Mouse (Mus musculus): ENCODE data around the gene Pitpnm1. TPM values are rescaled to one million over a fixed set of nuclear protein-coding genes. Genes with fewer than 3 reads are reported as not detected.
"Not testable (repeated sequence)": the region's sequence is repeated elsewhere in the genome, so short reads cannot be mapped to it uniquely, and the experiment has no call there.

The Pitpnm1 gene
- polyA plus RNA-seq, 1 experiment from 2014 or later: 87.3 TPM

DNA sequence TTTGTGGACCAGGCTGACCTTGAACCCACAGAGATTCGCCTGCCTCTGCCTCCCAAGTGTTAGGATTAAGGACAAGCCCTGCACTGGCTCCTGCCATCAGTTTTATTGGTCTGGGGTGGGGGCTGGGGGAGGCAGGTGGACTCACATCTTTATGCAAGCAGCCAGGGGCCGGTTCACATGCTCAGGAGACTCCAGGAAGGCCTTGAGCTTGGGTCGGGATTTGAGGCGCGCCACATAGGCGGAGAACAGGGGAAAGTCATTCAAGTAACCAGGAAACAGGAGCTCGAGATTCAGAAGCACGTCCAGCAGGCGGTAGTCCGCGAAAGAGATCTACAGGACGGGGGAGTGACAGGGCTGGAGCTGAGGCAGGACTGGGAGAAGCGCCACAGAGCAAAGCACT, 42.4 kb upstream of the Pitpnm1 start:
- Histone ChIP-seq H3K27ac (ENCODE audit: low read depth, low read length) (no peak overlapping the region), H3K9ac (ENCODE audit: low read depth, low read length) (no peak overlapping the region), H3K4me2 (ENCODE audit: low read length) (no peak overlapping the region), H3K27me3 (replicated peaks; ENCODE audit: control insufficient read depth, insufficient read depth, low read length) (no peaks in the 10 kb centered on the region), H3K36me3 (ENCODE audit: control insufficient read depth, insufficient read depth, low read length) (no peaks in the 10 kb centered on the region), H3K4me1 (ENCODE audit: control insufficient read depth, insufficient read depth, low read depth, low read length) (no peaks in the 10 kb centered on the region), H3K4me3 (ENCODE audit: low read length) (no peak overlapping the region), H3K9me3 (ENCODE audit: control insufficient read depth, low read length) (no peaks in the 10 kb centered on the region)
- 81% methylated on average over 13 of the region's 13 CpGs for WGBS
- no peak for ATAC-seq

DNA sequence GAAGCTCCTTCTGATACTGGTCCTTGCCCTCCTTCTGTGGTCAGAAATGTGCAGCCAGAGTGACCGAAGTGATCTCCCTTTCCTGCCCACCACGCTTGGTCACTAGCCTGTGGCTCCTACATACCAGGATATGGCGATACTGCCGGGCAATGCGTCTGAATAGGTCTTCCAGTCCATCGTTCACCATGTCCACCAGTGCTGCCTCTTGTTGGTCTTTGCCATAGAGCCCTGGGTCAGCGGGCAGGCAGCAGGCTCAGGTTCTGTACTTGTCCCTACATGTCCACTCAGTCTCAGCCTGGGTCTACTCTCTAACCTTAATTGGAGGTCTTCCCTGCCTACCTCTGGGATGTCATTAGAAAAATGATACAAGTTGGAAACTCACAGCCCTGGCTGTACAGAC, 41.8 kb upstream of the Pitpnm1 start:
- H3K36me3 ChIP-seq (ENCODE audit: control insufficient read depth, insufficient read depth, low read length): no peaks in the 10 kb centered on the region
- no peaks in the 10 kb centered on the region for H3K9me3 ChIP-seq (ENCODE audit: control insufficient read depth, low read length)
- H3K9ac ChIP-seq (ENCODE audit: low read depth, low read length): no peak overlapping the region
- WGBS: 98% methylated on average over 7 of the region's 7 CpGs
- no peak overlapping the region for H3K4me2 ChIP-seq (ENCODE audit: low read length)
- H3K4me3 ChIP-seq (ENCODE audit: low read length): no peak overlapping the region
- H3K27ac ChIP-seq (ENCODE audit: low read depth, low read length): no peak overlapping the region
- no peak for ATAC-seq
- H3K27me3 ChIP-seq (replicated peaks; ENCODE audit: control insufficient read depth, insufficient read depth, low read length): no peaks in the 10 kb centered on the region
- H3K4me1 ChIP-seq (ENCODE audit: control insufficient read depth, insufficient read depth, low read depth, low read length): no peaks in the 10 kb centered on the region

- H3K9ac ChIP-seq (ENCODE audit: low read depth, low read length): no peak overlapping the region
- 91% methylated on average over 5 of the region's 5 CpGs for WGBS
- no peaks in the 10 kb centered on the region for H3K27me3 ChIP-seq (replicated peaks; ENCODE audit: control insufficient read depth, insufficient read depth, low read length)
- no peaks in the 10 kb centered on the region for H3K36me3 ChIP-seq (ENCODE audit: control insufficient read depth, insufficient read depth, low read length)
- no peak for ATAC-seq
- no peak overlapping the region for H3K4me2 ChIP-seq (ENCODE audit: low read length)
- H3K27ac ChIP-seq (ENCODE audit: low read depth, low read length): no peak overlapping the region
- H3K4me3 ChIP-seq (ENCODE audit: low read length): no peak overlapping the region
- H3K4me1 ChIP-seq (ENCODE audit: control insufficient read depth, insufficient read depth, low read depth, low read length): no peaks in the 10 kb centered on the region
- no peaks in the 10 kb centered on the region for H3K9me3 ChIP-seq (ENCODE audit: control insufficient read depth, low read length)
Observed at GRCm38 (mm10) chr19:4058581-4058980, 41.2 kb upstream of the Pitpnm1 start.

DNA sequence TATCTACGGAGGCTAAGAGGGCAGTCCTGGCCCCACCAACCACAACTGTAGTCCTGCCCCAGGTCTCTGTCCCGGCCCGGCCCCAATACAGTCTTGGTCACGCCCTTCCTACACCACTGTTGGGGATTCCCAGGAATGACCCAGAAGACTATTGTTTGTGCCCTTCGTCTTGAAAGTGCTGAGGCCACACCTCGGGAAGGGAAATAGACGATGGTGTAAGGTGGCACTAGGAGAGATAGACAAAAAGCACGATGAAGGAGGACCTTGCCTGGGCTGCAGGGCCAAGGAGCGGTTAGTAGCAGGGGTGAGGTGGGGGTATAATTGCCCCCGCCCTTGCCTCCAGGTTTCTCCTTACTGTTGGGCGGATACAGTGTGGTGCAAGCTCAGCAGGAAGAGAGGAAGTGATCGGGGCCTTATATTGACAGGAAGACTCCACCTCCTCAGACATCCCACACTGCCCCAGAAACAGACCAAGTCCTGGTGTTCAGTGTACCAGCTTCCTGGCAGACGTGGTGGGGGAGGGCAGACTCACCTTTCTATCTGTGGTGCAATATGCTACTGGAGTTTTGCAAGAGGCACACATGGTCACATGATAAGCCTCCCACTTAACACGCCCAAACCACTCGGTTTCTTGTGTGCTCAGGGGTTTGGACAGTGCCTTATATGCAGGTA, 40.6 kb upstream of the Pitpnm1 start, which contains the start of gene Gstp3:
Gene Gstp3 (minus strand): TSS at position 501 of the 672 bp plus-strand sequence.
- Histone ChIP-seq H3K27ac (ENCODE audit: low read depth, low read length) (no peak within 1 kb of the TSS), H3K36me3 (ENCODE audit: control insufficient read depth, insufficient read depth, low read length) (no peaks in the 10 kb centered on the region), H3K4me2 (ENCODE audit: low read length) (no peak within 1 kb of the TSS), H3K4me3 (ENCODE audit: low read length) (no peak within 1 kb of the TSS), H3K4me1 (ENCODE audit: control insufficient read depth, insufficient read depth, low read depth, low read length) (no peaks in the 10 kb centered on the region), H3K27me3 (replicated peaks; ENCODE audit: control insufficient read depth, insufficient read depth, low read length) (no peaks in the 10 kb centered on the region), H3K9ac (ENCODE audit: low read depth, low read length) (no peak within 1 kb of the TSS), H3K9me3 (ENCODE audit: control insufficient read depth, low read length) (no peaks in the 10 kb centered on the region)
- 81% methylated on average over 15 of the region's 15 CpGs for WGBS
- no peak for ATAC-seq

DNA sequence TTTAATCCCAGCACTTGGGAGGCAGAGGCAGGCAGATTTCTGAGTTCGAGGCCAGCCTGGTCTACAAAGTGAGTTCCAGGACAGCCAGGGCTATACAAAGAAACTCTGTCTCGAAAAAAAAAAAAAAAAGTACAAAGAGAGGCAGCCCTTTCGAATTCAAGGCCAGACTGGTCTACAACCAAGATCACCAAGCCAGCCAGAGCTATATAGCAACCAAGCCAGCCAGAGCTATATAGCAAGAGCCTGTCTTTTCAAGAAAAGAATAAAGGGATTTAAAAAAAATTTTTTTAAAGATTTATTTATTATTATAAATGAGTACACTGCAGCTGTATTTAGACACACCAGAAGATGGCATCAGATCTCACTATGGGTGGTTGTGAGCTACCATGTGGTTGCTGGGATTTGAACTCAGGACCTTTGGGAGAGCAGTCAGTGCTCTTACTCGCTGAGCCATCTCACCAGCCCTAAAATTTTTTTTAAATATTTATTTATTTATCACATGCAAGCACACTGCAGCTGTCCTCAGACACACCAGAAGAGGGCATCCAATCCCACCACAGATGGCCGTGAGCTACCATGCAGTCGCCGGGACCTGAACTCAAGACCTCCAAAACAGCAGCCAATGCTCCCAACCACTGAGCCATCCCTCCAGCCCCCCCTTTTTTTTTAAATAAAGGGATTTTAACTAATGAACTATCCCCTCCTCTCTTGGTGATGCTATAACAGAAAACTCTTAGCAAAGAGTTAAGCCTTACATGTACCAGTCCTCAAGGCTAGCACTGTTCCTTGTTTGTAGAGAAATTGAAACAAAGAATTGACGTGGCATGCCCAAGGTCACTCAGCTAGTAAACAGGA, 39.5 kb upstream of the Pitpnm1 start:
- not testable (repeated sequence) for H3K27me3 ChIP-seq (replicated peaks; ENCODE audit: control insufficient read depth, insufficient read depth, low read length); H3K36me3 ChIP-seq (ENCODE audit: control insufficient read depth, insufficient read depth, low read length); ATAC-seq; H3K4me3 ChIP-seq (ENCODE audit: low read length); H3K4me2 ChIP-seq (ENCODE audit: low read length); H3K4me1 ChIP-seq (ENCODE audit: control insufficient read depth, insufficient read depth, low read depth, low read length); H3K9me3 ChIP-seq (ENCODE audit: control insufficient read depth, low read length); H3K9ac ChIP-seq (ENCODE audit: low read depth, low read length); H3K27ac ChIP-seq (ENCODE audit: low read depth, low read length)
- WGBS: 91% methylated on average over 8 of the region's 8 CpGs

- Histone ChIP-seq H3K4me1 (ENCODE audit: control insufficient read depth, insufficient read depth, low read depth, low read length) (no peaks in the 10 kb centered on the region), H3K27ac (ENCODE audit: low read depth, low read length) (no peak overlapping the region), H3K9ac (ENCODE audit: low read depth, low read length) (no peak overlapping the region), H3K36me3 (ENCODE audit: control insufficient read depth, insufficient read depth, low read length) (no peaks in the 10 kb centered on the region), H3K27me3 (replicated peaks; ENCODE audit: control insufficient read depth, insufficient read depth, low read length) (no peaks in the 10 kb centered on the region), H3K9me3 (ENCODE audit: control insufficient read depth, low read length) (no peaks in the 10 kb centered on the region), H3K4me2 (ENCODE audit: low read length) (no peak overlapping the region), H3K4me3 (ENCODE audit: low read length) (no peak overlapping the region)
- ATAC-seq: no peak
- WGBS: 92% methylated on average over 5 of the region's 6 CpGs
Observed at GRCm38 (mm10) chr19:4060899-4061465, 38.8 kb upstream of the Pitpnm1 start.

GRCm38 (mm10) chr19:4063357-4063756, 36.4 kb upstream of the Pitpnm1 start:
- H3K9me3 ChIP-seq (ENCODE audit: control insufficient read depth, low read length); H3K4me1 ChIP-seq (ENCODE audit: control insufficient read depth, insufficient read depth, low read depth, low read length); H3K27ac ChIP-seq (ENCODE audit: low read depth, low read length); H3K9ac ChIP-seq (ENCODE audit: low read depth, low read length); H3K27me3 ChIP-seq (replicated peaks; ENCODE audit: control insufficient read depth, insufficient read depth, low read length); H3K4me3 ChIP-seq (ENCODE audit: low read length); H3K36me3 ChIP-seq (ENCODE audit: control insufficient read depth, insufficient read depth, low read length); ATAC-seq; H3K4me2 ChIP-seq (ENCODE audit: low read length): not testable (repeated sequence)
- WGBS: 94% methylated on average over 2 of the region's 4 CpGs

DNA sequence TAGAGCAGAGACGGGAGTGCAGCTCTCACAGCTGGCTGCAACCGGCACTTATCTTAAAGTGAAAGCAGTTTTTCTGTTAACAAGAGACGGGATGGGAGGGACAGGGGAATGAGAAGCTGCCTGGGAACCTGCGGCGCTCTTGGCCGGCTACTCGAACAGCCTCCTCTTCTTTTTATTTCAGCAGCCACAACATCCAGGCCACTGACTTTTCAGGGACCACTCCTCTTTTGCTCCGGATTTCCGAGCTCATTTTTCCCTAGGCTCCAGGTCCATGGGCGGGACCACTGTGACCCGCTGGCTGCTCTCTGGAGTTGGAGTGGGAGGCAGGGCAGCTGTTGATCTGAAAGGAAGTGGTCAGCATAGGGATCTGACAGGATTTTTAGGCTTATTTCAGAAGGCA, 35.3 kb upstream of the Pitpnm1 start:
- H3K27me3 ChIP-seq (replicated peaks; ENCODE audit: control insufficient read depth, insufficient read depth, low read length); H3K36me3 ChIP-seq (ENCODE audit: control insufficient read depth, insufficient read depth, low read length); H3K9me3 ChIP-seq (ENCODE audit: control insufficient read depth, low read length); H3K4me2 ChIP-seq (ENCODE audit: low read length); ATAC-seq; H3K4me1 ChIP-seq (ENCODE audit: control insufficient read depth, insufficient read depth, low read depth, low read length); H3K27ac ChIP-seq (ENCODE audit: low read depth, low read length); H3K4me3 ChIP-seq (ENCODE audit: low read length); H3K9ac ChIP-seq (ENCODE audit: low read depth, low read length): not testable (repeated sequence)
- WGBS: 36% methylated on average over 2 of the region's 11 CpGs

DNA sequence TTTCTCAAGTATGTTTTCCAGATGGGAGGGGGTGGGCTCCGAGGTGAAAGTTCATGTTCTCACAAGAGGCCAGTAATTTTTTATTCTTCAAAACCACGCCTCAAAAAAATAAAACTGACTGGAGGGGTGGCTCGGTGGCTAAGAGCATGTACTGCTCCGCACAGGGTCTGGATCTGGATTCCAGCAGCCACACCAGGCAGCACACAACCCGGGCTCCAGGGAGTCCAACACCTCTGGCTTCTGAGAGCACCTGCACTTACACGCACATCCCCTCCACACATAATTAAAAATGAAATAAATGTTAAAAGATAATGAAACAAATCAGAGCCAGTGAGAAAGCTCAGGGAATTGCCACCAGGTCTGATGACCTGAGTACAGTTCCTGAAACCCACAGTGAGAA, 33.5 kb upstream of the Pitpnm1 start:
- no peak overlapping the region for H3K4me3 ChIP-seq (ENCODE audit: low read length)
- no peaks in the 10 kb centered on the region for H3K36me3 ChIP-seq (ENCODE audit: control insufficient read depth, insufficient read depth, low read length)
- WGBS: 87% methylated on average over 6 of the region's 6 CpGs
- no peak overlapping the region for H3K4me2 ChIP-seq (ENCODE audit: low read length)
- H3K27ac ChIP-seq (ENCODE audit: low read depth, low read length): no peak overlapping the region
- ATAC-seq: no peak
- H3K9ac ChIP-seq (ENCODE audit: low read depth, low read length): no peak overlapping the region
- no peaks in the 10 kb centered on the region for H3K4me1 ChIP-seq (ENCODE audit: control insufficient read depth, insufficient read depth, low read depth, low read length)
- H3K9me3 ChIP-seq (ENCODE audit: control insufficient read depth, low read length): no peaks in the 10 kb centered on the region
- no peaks in the 10 kb centered on the region for H3K27me3 ChIP-seq (replicated peaks; ENCODE audit: control insufficient read depth, insufficient read depth, low read length)
